Mouse (Mus musculus): ENCODE measurements around the gene Kdm6b. TPM values are rescaled to one million over a fixed set of nuclear protein-coding genes. Genes with fewer than 3 reads are reported as not detected.

The Kdm6b gene
- polyA plus RNA-seq, 1 experiment from 2014 or later: 7.4 TPM

GRCm38 (mm10) chr11:69405397-69406200 is 7.9 kb downstream of the Kdm6b start:
- WGBS (ENCODE audit: insufficient replicate concordance): 87% methylated on average over 24 of the region's 24 CpGs
- H3K36me3 ChIP-seq (replicated peaks; ENCODE audit: insufficient read depth, low read length): peaks cover 57% of the 10 kb centered on the region
- no peak for ATAC-seq
- H3K4me1 ChIP-seq (ENCODE audit: insufficient read depth): peaks cover 7% of the 10 kb centered on the region
- TF ChIP-seq CTCF (IDR thresholded peaks at IDR 0.05; ENCODE audit: low read depth) (no peak), EP300 (IDR thresholded peaks at IDR 0.05; ENCODE audit: low read depth) (no peak)
- DNase-seq: no peak
- H3K27ac ChIP-seq (ENCODE audit: low read depth): no peak overlapping the region
- no peak overlapping the region for H3K4me2 ChIP-seq (ENCODE audit: low read depth, low read length)
- no peak overlapping the region for H3K4me3 ChIP-seq (ENCODE audit: low read depth, low read length)
- H3K9me3 ChIP-seq (ENCODE audit: low read length): no peaks in the 10 kb centered on the region
- H3K9ac ChIP-seq (replicated peaks): no peak overlapping the region
- no peaks in the 10 kb centered on the region for H3K27me3 ChIP-seq (ENCODE audit: insufficient read depth, low read length)

- Histone ChIP-seq H3K9ac (replicated peaks) (no peak overlapping the region), H3K9me3 (ENCODE audit: low read length) (no peaks in the 10 kb centered on the region), H3K4me1 (ENCODE audit: insufficient read depth) (peaks cover 7% of the 10 kb centered on the region), H3K27me3 (ENCODE audit: insufficient read depth, low read length) (no peaks in the 10 kb centered on the region), H3K4me3 (ENCODE audit: low read depth, low read length) (no peak overlapping the region), H3K4me2 (ENCODE audit: low read depth, low read length) (no peak overlapping the region), H3K27ac (ENCODE audit: low read depth) (no peak overlapping the region), H3K36me3 (replicated peaks; ENCODE audit: insufficient read depth, low read length) (peaks cover 65% of the 10 kb centered on the region)
- DNase-seq: no peak
- TF ChIP-seq CTCF (IDR thresholded peaks at IDR 0.05; ENCODE audit: low read depth) (no peak), EP300 (IDR thresholded peaks at IDR 0.05; ENCODE audit: low read depth) (no peak)
- 91% methylated on average over 23 of the region's 24 CpGs for WGBS (ENCODE audit: insufficient replicate concordance)
- no peak for ATAC-seq
Observed at GRCm38 (mm10) chr11:69404595-69405396, 8.7 kb downstream of the Kdm6b start.

DNA sequence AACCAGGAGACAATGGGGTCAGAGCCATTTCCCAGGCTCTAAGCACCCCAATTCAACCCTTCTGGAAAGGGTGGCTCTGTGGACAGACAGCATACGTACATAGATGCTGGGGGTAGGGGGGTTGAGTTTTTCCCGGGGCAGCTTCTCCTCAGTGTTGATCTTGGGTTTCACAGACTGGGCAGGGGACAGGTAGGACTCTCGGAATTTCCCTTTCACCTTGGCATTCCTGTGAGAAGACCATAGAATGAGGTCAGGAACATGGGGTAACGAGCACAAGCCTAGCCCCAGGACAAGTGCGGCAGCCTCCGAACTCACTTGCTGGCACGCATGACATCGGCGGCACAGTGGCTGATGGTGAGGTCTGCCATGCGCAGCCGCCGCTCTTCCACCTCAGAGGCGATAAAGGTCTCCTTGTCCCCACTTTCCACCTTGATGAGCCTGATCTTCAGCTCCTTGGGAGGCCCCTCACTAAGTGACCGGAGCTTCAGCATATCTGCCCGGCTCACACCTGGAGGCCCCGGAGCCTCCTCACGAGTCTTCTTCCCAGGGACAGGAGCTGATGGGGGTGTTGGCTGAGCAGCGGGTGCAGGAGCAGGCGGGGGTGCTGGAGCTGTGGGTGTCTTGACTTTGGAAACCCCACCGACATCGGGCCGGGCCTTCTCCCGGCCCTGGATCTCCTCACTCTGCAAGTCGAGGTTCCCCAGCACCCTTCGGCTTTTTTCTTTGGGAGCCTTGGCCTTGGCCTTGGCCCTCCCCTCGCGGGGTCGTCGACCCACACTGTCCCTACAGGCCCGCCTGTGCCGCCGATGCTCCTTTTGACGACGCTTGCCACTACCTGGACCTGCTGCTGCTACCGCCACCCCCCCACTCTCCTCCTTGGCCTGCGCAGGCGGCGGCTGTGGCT is 9.5 kb downstream of the Kdm6b start:
- 89% methylated on average over 38 of the region's 38 CpGs for WGBS (ENCODE audit: insufficient replicate concordance)

GRCm38 (mm10) chr11:69401987-69402386 is 11.5 kb downstream of the Kdm6b start:
- Histone ChIP-seq H3K9me3 (ENCODE audit: low read length) (no peaks in the 10 kb centered on the region), H3K4me3 (ENCODE audit: low read depth, low read length) (no peak overlapping the region), H3K27me3 (ENCODE audit: insufficient read depth, low read length) (no peaks in the 10 kb centered on the region), H3K4me2 (ENCODE audit: low read depth, low read length) (no peak overlapping the region), H3K27ac (ENCODE audit: low read depth) (no peak overlapping the region), H3K36me3 (replicated peaks; ENCODE audit: insufficient read depth, low read length) (peaks cover 59% of the 10 kb centered on the region), H3K4me1 (ENCODE audit: insufficient read depth) (peaks cover 1% of the 10 kb centered on the region; the same call in 1 of the 2 replicates), H3K9ac (replicated peaks) (no peak overlapping the region)
- TF ChIP-seq CTCF (IDR thresholded peaks at IDR 0.05; ENCODE audit: low read depth): no peak
- TF ChIP-seq EP300 (IDR thresholded peaks at IDR 0.05; ENCODE audit: low read depth): no peak
- WGBS (ENCODE audit: insufficient replicate concordance): 87% methylated on average over 12 of the region's 12 CpGs
- DNase-seq: no peak
- no peak for ATAC-seq

More for the DNA sequence above, 9.5 kb downstream of the Kdm6b start:
- H3K4me2 ChIP-seq (ENCODE audit: low read depth, low read length): no peak overlapping the region
- H3K27me3 ChIP-seq (ENCODE audit: insufficient read depth, low read length): no peaks in the 10 kb centered on the region
- no peak overlapping the region for H3K27ac ChIP-seq (ENCODE audit: low read depth)
- DNase-seq (no peak), ATAC-seq (no peak)
- H3K4me1 ChIP-seq (ENCODE audit: insufficient read depth): peaks cover 7% of the 10 kb centered on the region
- H3K4me3 ChIP-seq (ENCODE audit: low read depth, low read length): no peak overlapping the region
- H3K36me3 ChIP-seq (replicated peaks; ENCODE audit: insufficient read depth, low read length): peaks cover 68% of the 10 kb centered on the region
- no peaks in the 10 kb centered on the region for H3K9me3 ChIP-seq (ENCODE audit: low read length)
- no peak overlapping the region for H3K9ac ChIP-seq (replicated peaks)
- TF ChIP-seq EP300 (IDR thresholded peaks at IDR 0.05; ENCODE audit: low read depth) (no peak), CTCF (IDR thresholded peaks at IDR 0.05; ENCODE audit: low read depth) (no peak)

- DNase-seq (peak; percentile 91), ATAC-seq (peak; percentile 83)
- Histone ChIP-seq H3K4me2 (ENCODE audit: low read depth, low read length) (0 out of 2 replicates have a peak overlapping the region, but pooled peaks have one; percentile 27), H3K27me3 (ENCODE audit: insufficient read depth, low read length) (no peaks in the 10 kb centered on the region), H3K4me1 (ENCODE audit: insufficient read depth) (peaks cover 7% of the 10 kb centered on the region), H3K9ac (replicated peaks) (no peak overlapping the region), H3K9me3 (ENCODE audit: low read length) (no peaks in the 10 kb centered on the region), H3K4me3 (ENCODE audit: low read depth, low read length) (no peak overlapping the region), H3K36me3 (replicated peaks; ENCODE audit: insufficient read depth, low read length) (peaks cover 53% of the 10 kb centered on the region), H3K27ac (ENCODE audit: low read depth) (no peak overlapping the region)
- 32% methylated on average over 22 of the region's 22 CpGs for WGBS (ENCODE audit: insufficient replicate concordance)
- TF ChIP-seq EP300 (IDR thresholded peaks at IDR 0.05; ENCODE audit: low read depth): no peak
- peak; percentile 99 for TF ChIP-seq CTCF (IDR thresholded peaks at IDR 0.05; ENCODE audit: low read depth)
Observed at GRCm38 (mm10) chr11:69401210-69401637, 12.3 kb downstream of the Kdm6b start.

Measured in liver, postnatal 0 days (tissue).